Mouse (Mus musculus): ENCODE data around the gene Hist2h3b.
"Not testable (repeated sequence)": the region's sequence is repeated elsewhere in the genome, so short reads cannot be mapped to it uniquely, and the experiment has no call there.

Hist2h3b gene

DNA sequence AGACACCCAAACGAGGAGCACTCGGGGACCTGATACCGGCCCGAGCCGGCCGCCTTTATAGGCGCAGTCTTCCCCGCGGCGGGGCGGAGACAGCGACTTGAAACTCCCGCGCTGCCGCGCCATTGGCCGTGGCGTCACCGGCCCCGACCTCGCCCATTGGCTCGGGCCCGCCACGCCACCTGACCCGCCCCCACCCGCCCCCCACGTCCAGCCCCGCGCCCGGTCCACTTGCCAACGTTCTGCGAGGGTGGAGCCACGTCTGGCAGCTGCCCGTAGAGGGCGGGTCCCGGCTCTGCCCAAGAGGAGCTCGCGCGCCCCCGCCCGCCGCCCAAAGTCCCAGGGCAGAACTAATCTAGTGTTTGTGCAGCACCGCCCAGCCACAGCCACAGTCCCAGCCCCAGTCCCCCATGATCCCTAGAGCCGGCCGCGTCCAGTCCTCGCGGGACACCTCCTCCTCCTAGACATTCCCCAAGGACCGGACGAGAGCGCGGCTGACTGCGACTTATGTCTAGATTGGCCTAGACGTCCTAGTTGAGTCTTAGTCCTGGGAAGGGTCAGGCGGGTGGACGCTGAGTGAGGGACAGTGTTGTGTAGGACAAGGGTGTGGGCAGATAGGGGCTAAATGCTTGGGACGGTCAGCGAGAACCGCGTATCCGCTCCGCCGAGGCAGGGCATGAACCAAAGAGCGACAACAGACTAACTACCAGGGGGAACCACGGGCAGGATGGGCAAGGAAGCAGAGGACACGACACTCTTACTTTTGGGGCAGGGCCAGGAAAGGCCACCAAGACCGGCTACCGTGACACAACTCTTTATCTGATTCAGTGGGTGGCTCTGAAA, 29.3 kb upstream of the Hist2h3b start, which contains the start of gene Hist2h3c2:
Hist2h3c2 (minus strand) TSS at position 174 of the 840 bp plus-strand sequence.
- DNase-seq (ENCODE audit: low spot score in 2 of 2) = peak in 1 of 2 experiments; percentile 69

DNA sequence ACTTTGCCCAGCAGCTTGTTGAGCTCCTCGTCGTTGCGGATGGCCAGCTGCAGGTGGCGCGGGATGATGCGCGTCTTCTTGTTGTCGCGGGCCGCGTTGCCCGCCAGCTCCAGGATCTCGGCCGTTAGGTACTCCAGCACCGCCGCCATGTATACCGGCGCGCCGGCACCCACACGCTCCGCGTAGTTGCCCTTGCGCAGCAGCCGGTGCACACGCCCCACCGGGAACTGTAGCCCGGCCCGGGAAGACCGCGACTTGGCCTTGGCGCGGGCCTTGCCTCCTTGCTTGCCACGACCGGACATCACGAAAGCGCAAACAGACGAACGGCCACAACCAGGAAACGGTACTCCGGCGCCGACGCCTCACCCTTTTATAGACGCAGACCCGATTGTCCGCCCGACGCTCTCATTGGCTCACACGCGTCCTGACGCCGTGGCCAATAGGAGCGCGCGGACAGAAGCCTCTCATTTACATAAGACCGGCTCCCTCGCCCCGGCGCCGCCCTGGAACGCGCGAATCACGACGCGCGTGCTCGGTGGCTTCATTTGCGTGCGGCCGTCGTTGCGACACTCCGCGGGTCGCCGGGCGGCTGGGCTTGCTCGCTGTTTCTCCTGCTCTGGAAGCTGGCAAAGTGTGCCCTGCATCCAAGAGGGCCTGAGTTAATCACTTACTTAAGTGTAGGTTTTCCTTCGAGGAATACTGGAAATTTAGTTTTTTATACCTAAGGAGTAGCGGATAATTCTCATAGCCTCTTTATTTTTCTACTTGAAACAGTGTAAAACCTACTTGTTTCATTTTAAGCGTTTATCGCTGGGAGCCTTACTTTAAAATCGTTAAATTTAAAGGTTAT, 28.3 kb upstream of the Hist2h3b start, which contains the start of gene Hist2h2aa2:
Hist2h2aa2 (minus strand) TSS at position 328 of the 850 bp plus-strand sequence.
- DNase-seq (ENCODE audit: low spot score in 2 of 2) = peak; percentile 92 to 95

DNA sequence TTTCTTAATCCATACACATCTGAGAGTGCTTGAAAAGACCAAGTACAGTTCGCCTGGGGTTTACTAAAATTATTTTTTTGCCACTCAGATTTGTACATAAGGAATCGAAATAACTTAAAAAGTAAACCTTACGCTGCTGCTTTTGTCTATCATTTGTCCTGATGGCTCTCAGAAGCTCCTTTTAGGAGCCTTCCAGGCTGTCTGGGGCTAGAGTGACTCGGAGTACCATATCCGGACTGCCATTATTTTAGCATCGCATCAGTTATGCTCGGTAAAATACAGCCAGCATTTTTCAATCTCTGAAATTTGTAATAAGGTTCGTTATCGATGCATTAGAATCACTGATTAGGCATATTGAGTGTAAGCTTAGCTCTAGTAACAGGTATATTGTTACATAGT, 27.7 kb upstream of the Hist2h3b start:
- no peak for DNase-seq (ENCODE audit: low spot score in 2 of 2)

- no peak for DNase-seq (ENCODE audit: low spot score in 2 of 2)
Observed at GRCm38 (mm10) chr3:96243921-96244572, 24.4 kb upstream of the Hist2h3b start.

DNA sequence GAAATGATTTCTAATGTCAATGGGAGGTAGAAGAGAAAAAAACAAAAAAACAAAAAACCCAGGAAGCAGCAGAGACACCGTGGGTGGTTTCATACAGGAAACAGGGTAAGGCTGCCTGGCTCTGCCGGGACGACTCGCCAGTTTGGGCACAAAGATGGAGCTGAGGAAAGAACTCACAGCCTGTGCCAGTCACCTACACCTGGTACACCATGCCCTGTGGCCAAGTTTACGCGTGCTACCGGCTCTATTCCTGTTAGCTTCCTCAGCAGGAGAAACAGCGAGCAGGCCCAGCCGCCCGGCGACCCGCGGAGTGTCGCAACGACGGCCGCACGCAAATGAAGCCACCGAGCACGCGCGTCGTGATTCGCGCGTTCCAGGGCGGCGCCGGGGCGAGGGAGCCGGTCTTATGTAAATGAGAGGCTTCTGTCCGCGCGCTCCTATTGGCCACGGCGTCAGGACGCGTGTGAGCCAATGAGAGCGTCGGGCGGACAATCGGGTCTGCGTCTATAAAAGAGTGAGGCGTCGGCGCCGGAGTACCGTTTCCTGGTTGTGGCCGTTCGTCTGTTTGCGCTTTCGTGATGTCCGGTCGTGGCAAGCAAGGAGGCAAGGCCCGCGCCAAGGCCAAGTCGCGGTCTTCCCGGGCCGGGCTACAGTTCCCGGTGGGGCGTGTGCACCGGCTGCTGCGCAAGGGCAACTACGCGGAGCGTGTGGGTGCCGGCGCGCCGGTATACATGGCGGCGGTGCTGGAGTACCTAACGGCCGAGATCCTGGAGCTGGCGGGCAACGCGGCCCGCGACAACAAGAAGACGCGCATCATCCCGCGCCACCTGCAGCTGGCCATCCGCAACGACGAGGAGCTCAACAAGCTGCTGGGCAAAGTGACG, 23.2 kb upstream of the Hist2h3b start, which contains the start of gene Hist2h2aa1:
Hist2h2aa1 (plus strand) TSS at position 495 of the 884 bp plus-strand sequence.
- peak; percentile 80 to 83 for DNase-seq (ENCODE audit: low spot score in 2 of 2)

DNA sequence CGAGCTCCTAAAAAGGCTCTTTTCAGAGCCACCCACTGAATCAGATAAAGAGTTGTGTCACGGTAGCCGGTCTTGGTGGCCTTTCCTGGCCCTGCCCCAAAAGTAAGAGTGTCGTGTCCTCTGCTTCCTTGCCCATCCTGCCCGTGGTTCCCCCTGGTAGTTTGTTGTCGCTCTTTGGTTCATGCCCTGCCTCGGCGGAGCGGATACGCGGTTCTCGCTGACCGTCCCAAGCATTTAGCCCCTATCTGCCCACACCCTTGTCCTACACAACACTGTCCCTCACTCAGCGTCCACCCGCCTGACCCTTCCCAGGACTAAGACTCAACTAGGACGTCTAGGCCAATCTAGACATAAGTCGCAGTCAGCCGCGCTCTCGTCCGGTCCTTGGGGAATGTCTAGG, 22.4 kb upstream of the Hist2h3b start:
- not testable (repeated sequence) for DNase-seq (ENCODE audit: low spot score in 2 of 2)

DNA sequence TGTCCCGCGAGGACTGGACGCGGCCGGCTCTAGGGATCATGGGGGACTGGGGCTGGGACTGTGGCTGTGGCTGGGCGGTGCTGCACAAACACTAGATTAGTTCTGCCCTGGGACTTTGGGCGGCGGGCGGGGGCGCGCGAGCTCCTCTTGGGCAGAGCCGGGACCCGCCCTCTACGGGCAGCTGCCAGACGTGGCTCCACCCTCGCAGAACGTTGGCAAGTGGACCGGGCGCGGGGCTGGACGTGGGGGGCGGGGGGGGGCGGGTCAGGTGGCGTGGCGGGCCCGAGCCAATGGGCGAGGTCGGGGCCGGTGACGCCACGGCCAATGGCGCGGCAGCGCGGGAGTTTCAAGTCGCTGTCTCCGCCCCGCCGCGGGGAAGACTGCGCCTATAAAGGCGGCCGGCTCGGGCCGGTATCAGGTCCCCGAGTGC, 22.0 kb upstream of the Hist2h3b start, which contains the start of gene Hist2h3c1:
Hist2h3c1 (plus strand) TSS at position 259 of the 430 bp plus-strand sequence.
- DNase-seq (ENCODE audit: low spot score in 2 of 2) = not testable (repeated sequence)

GRCm38 (mm10) chr3:96247356-96248140, 20.9 kb upstream of the Hist2h3b start:
- no peak for DNase-seq (ENCODE audit: low spot score in 2 of 2)

DNA sequence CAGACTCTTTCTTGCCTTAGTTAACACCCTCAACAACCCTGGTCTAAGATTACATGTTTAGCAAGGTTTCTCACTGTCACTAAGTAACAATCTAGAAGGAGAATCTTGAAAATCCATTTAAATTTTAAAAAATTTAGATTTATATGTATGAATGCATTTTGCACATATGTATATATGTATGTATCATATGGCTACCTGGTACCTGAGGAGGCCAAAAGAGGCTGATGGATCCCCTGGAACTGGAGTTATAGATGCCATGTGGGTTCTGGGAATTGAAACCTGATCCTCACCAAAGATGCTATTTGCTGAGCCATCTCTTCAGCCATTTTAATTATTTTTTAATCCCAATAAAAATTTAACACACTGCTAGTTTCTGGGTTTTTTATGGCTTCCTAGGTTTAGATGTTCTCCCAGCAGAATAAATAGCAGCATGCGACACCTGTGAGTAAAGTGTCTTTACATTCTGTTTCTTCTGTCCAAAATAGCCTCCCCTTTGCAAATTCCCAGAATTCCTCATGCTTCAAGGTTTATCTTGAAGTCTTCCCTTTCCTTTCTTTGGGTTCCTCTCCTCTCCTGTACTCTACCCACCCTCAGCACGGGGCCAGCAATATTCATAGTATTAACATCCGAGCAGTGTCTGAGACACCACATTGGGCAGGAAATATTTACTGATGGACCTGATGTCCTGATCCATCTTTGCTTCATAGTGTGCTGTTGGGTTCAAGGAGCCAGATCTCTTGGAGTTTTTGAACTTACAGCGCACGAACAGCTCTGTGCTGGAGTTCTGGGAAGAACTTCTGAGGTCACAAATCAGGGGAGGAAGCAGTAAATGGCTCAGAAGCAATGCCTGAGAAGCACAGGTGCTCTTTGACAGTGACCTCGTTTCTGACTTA, 20.1 kb upstream of the Hist2h3b start:
- no peak for DNase-seq (ENCODE audit: low spot score in 2 of 2)

DNA sequence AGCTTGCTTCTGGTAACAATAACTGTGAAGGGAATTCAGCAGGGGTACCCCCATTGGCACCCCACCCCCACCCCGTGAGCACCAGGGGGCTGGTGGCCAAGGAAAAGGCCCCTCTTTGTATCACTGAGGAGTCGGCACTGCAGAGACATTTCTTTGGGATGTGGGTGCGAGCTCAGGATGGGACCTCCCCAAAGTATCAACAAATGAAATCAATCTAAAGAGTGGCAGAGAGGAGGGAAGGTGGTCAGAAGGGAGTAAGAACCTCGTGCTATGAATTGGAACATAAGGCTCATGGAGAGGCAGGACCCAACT, 19.5 kb upstream of the Hist2h3b start:
- no peak for DNase-seq (ENCODE audit: low spot score in 2 of 2)

DNA sequence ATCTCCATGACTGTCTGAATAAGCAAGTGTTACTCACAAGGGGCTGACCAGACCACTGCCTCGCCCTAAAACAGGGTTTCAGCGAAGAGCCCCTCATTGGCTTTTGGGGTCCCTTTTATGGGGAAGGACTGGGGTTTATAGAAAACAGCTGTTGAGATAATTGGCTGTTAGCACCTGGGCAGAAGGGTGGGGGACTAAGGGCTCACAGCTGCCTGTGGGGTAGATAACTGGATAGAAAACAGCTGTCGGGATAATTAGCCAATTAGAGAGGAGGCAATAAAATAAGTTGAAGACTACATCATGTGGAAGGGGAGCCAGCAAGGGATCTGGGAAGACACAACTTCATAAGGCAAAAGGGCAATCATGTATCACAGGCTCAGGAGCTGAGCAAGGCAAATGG, 17.6 kb upstream of the Hist2h3b start:
- DNase-seq (ENCODE audit: low spot score in 2 of 2) = no peak

- DNase-seq (ENCODE audit: low spot score in 2 of 2) = no peak
Observed at GRCm38 (mm10) chr3:96251787-96252186, 16.7 kb upstream of the Hist2h3b start.

- DNase-seq (ENCODE audit: low spot score in 2 of 2) = no peak
Observed at GRCm38 (mm10) chr3:96254683-96255355, 13.6 kb upstream of the Hist2h3b start.

- DNase-seq (ENCODE audit: low spot score in 2 of 2) = no peak
Observed at GRCm38 (mm10) chr3:96255926-96256593, 12.4 kb upstream of the Hist2h3b start.

GRCm38 (mm10) chr3:96257190-96257589, 11.3 kb upstream of the Hist2h3b start:
- DNase-seq (ENCODE audit: low spot score in 2 of 2) = no peak

- no peak for DNase-seq (ENCODE audit: low spot score in 2 of 2)
Observed at GRCm38 (mm10) chr3:96260220-96260619, 8.2 kb upstream of the Hist2h3b start.

- no peak for DNase-seq (ENCODE audit: low spot score in 2 of 2)
Observed at GRCm38 (mm10) chr3:96261623-96262022, 6.8 kb upstream of the Hist2h3b start.

Data from urinary bladder, postnatal 4 days (tissue).